Mouse (Mus musculus): ENCODE results near the gene Dusp15.

GRCm38 (mm10) chr2:152951065-152951849, at the start of gene Dusp15:
- no peak for TF ChIP-seq CTCF (IDR thresholded peaks at IDR 0.05; ENCODE audit: low read depth, low read length)
- TF ChIP-seq EP300 (IDR thresholded peaks at IDR 0.05; ENCODE audit: insufficient read depth, low read depth, low read length) = no peak

Measured in ES-Bruce4 (cell line).